In the genomic region with DNA sequence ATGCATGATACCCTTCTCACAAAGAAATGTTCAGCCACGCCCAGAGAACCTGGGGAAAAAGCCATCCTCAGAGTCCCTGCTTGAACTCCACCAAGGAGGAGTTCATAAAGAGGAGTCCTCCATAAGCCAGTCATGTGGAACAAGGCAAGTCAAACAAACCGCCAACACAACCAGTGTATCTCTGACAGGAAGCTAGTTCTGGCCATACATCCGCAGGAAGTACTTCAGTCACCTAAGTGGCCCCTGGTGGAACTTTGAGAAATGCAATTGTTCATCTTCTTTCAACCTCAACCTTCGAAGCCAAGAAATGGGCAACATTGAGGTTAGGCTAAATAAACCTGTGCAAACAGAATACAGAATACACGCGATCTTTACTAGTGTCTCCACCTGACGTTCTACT, we compare ENCODE assay signal across 23 mouse cellular contexts. TPM values are rescaled to one million over a fixed set of nuclear protein-coding genes. Genes with fewer than 3 reads are reported as not detected.
A peak's percentile ranks its signal among the peaks of the same experiment; 100 is the strongest.
DNase-seq lines count a peak whose midpoint lies in the region; ATAC-seq lines count a peak whose summit lies in the region.
"Had no signal": no experiment of that assay in that cellular context is flagged by ENCODE, and none has a peak within 500 bp of the region (broad histone marks: within the 10 kb centered on the region; RNA-seq: fewer than 3 reads in every experiment).

No protein-coding gene starts in this region.

- no peak overlapping the region for H3K4me2 ChIP-seq in heart, embryonic 12.5 days
- H3K4me2 ChIP-seq in limb, embryonic 13.5 days (replicated peaks) = no peak overlapping the region
- H3K4me2 ChIP-seq: embryonic facial prominence, embryonic 12.5 days; forebrain, embryonic 15.5 days; intestine, embryonic 15.5 days; liver, embryonic 11.5 days; lung, embryonic 15.5 days; midbrain, embryonic 13.5 days had no signal

- no peak overlapping the region for H3K4me3 ChIP-seq in heart, embryonic 12.5 days
- no peak overlapping the region for H3K4me3 ChIP-seq in limb, embryonic 13.5 days
- H3K4me3 ChIP-seq in limb, embryonic 10.5 days = no peak overlapping the region
- H3K4me3 ChIP-seq: embryonic facial prominence, embryonic 12.5 days; forebrain, embryonic 10.5 days; forebrain, embryonic 15.5 days; intestine, embryonic 15.5 days; lung, embryonic 15.5 days; midbrain, embryonic 13.5 days had no signal

- no peaks in the 10 kb centered on the region for H3K9me3 ChIP-seq in heart, embryonic 12.5 days (replicated peaks)
- no peaks in the 10 kb centered on the region for H3K9me3 ChIP-seq in limb, embryonic 13.5 days
- no peaks in the 10 kb centered on the region for H3K9me3 ChIP-seq in limb, embryonic 10.5 days (replicated peaks)
- H3K9me3 ChIP-seq: embryonic facial prominence, embryonic 12.5 days; forebrain, embryonic 10.5 days; forebrain, embryonic 15.5 days; intestine, embryonic 15.5 days; lung, embryonic 15.5 days; midbrain, embryonic 13.5 days had no signal

- H3K4me1 ChIP-seq in heart, embryonic 12.5 days (replicated peaks) = peaks cover 12% of the 10 kb centered on the region
- peaks cover 20% of the 10 kb centered on the region for H3K4me1 ChIP-seq in limb, embryonic 13.5 days
- H3K4me1 ChIP-seq in limb, embryonic 10.5 days = no peaks in the 10 kb centered on the region
- H3K4me1 ChIP-seq: midbrain, embryonic 13.5 days had no signal

- ATAC-seq in heart, embryonic 12.5 days (ENCODE audit: insufficient number of reproducible peaks, low FRiP score) = no peak
- no peak for ATAC-seq in limb, embryonic 13.5 days (ENCODE audit: low FRiP score, low read depth)
- ATAC-seq in granulocyte monocyte progenitor cell, adult 5-6 weeks (replicated peaks; ENCODE audit: poor library complexity, severe bottlenecking) = peak; percentile 72
- ATAC-seq: CD4-positive, CD25-positive, alpha-beta regulatory T cell, adult 4 months had no signal

- H3K9ac ChIP-seq in heart, embryonic 12.5 days = no peak overlapping the region
- H3K9ac ChIP-seq in limb, embryonic 13.5 days = no peak overlapping the region
- H3K9ac ChIP-seq: embryonic facial prominence, embryonic 12.5 days; forebrain, embryonic 15.5 days; intestine, embryonic 15.5 days; lung, embryonic 15.5 days; midbrain, embryonic 13.5 days had no signal

- WGBS in heart, embryonic 12.5 days = 76% methylated on average over 7 of the region's 7 CpGs
- WGBS in limb, embryonic 13.5 days = 87% methylated on average over 7 of the region's 7 CpGs
- 92% methylated on average over 7 of the region's 7 CpGs for WGBS in limb, embryonic 10.5 days

- H3K27me3 ChIP-seq in heart, embryonic 12.5 days (replicated peaks) = no peaks in the 10 kb centered on the region
- no peaks in the 10 kb centered on the region for H3K27me3 ChIP-seq in limb, embryonic 13.5 days
- no peaks in the 10 kb centered on the region for H3K27me3 ChIP-seq in limb, embryonic 10.5 days (ENCODE audit: low read depth, poor library complexity, severe bottlenecking)
- H3K27me3 ChIP-seq: embryonic facial prominence, embryonic 12.5 days; forebrain, embryonic 15.5 days; intestine, embryonic 15.5 days; lung, embryonic 15.5 days; midbrain, embryonic 13.5 days had no signal

- DNase-seq in heart, postnatal 36 days = no peak
- DNase-seq in limb, embryonic 10.5 days (ENCODE audit: low spot score) = no peak
- DNase-seq in naive thymus-derived CD4-positive, alpha-beta T cell, adult 2 months (ENCODE audit: low read depth) = peak; percentile 18
- no peak for DNase-seq in kidney, adult 11 months
- DNase-seq: adrenal gland, postnatal 14 days; cerebellum, adult 2 months; cerebellum, postnatal 14 days; gastrocnemius, adult 2 months; gastrocnemius, postnatal 36 days; kidney, adult 8-10 months; kidney, postnatal 4 days had no signal

- no peaks in the 10 kb centered on the region for H3K36me3 ChIP-seq in heart, embryonic 12.5 days
- no peaks in the 10 kb centered on the region for H3K36me3 ChIP-seq in limb, embryonic 13.5 days
- H3K36me3 ChIP-seq in limb, embryonic 10.5 days = no peaks in the 10 kb centered on the region
- H3K36me3 ChIP-seq: embryonic facial prominence, embryonic 12.5 days; forebrain, embryonic 15.5 days; intestine, embryonic 15.5 days; lung, embryonic 15.5 days; midbrain, embryonic 13.5 days had no signal

- intact Hi-C loops in heart, postnatal 36 days (cut with DNase I) = no loop called here

- peak overlapping the region; percentile 83; the same call in 1 of the 2 replicates for H3K27ac ChIP-seq in heart, embryonic 12.5 days (ENCODE audit: poor library complexity, severe bottlenecking)
- H3K27ac ChIP-seq in limb, embryonic 13.5 days = peak overlapping the region; percentile 78
- H3K27ac ChIP-seq in limb, embryonic 10.5 days = no peak overlapping the region
- H3K27ac ChIP-seq: embryonic facial prominence, embryonic 12.5 days; forebrain, embryonic 10.5 days; forebrain, embryonic 15.5 days; intestine, embryonic 15.5 days; kidney, postnatal 0 days; lung, embryonic 15.5 days; midbrain, embryonic 13.5 days had no signal

RNA-seq across cellular contexts. Expression of gene Adamts3, which starts 39.7 kb away (rescaled TPM):
- 5.6 and 6.0 TPM in 2 replicates for polyA plus RNA-seq in heart, embryonic 12.5 days (2016; fragmentation: Nextera tagmentation; extraction: Ambion mirVana)
- 1 to 10 TPM; 4.6 to 5.7 TPM for total RNA-seq in heart, postnatal 36 days (2021)
- 7.9 and 8.0 TPM in 2 replicates for polyA plus RNA-seq in limb, embryonic 13.5 days (2015; fragmentation: Nextera tagmentation; extraction: Ambion mirVana)
- polyA plus RNA-seq in limb, embryonic 10.5 days (2016; fragmentation: Nextera tagmentation; extraction: Ambion mirVana) = 4.6 and 7.2 TPM in 2 replicates
- total RNA-seq in granulocyte monocyte progenitor cell, adult 5-6 weeks (2014; fragmentation: Nextera tagmentation) = 5.5 and 6.4 TPM in 2 replicates
- 4.0 and 6.0 TPM in 2 replicates for total RNA-seq in granulocyte monocyte progenitor cell, adult 5-6 weeks (2017)
- polyA plus RNA-seq: CD4-positive, CD25-positive, alpha-beta regulatory T cell, adult 4 months had no signal
